Mouse (Mus musculus): ENCODE results near the gene Gsta2. TPM values are rescaled to one million over a fixed set of nuclear protein-coding genes. Genes with fewer than 3 reads are reported as not detected.
"Not testable (repeated sequence)": the region's sequence is repeated elsewhere in the genome, so short reads cannot be mapped to it uniquely, and the experiment has no call there.

Gene Gsta2
- polyA plus RNA-seq, 1 experiment from 2014 or later, result not detected

DNA sequence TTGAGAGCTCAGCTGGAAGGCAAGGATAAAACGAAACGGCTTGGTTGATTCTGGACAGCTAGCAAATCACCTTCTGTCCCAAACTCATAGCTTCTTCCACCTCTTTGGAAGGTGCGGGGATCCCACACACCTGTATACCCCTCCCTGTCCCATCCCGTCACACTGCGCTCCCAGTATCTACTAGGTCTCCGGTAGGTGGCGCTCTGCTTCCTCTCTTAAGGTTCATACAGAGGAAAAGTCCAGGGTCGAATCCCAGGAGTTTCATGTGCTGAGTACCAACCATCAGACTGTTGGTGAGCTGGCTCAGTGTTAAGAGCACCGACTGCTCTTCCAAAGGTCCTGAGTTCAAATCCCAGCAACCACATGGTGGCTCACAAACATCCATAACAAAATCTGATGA lies 2.5 kb upstream of the Gsta2 start:
- no peaks in the 10 kb centered on the region for H3K36me3 ChIP-seq (ENCODE audit: control insufficient read depth, insufficient read depth, low read length)
- H3K9ac ChIP-seq (ENCODE audit: low read depth, low read length), result no peak overlapping the region
- H3K27ac ChIP-seq (ENCODE audit: low read depth, low read length), result no peak overlapping the region
- no peak overlapping the region for H3K4me2 ChIP-seq (ENCODE audit: low read length)
- WGBS, result 13% methylated on average over 9 of the region's 9 CpGs
- no peaks in the 10 kb centered on the region for H3K9me3 ChIP-seq (ENCODE audit: control insufficient read depth, low read length)
- H3K27me3 ChIP-seq (replicated peaks; ENCODE audit: control insufficient read depth, insufficient read depth, low read length), result no peaks in the 10 kb centered on the region
- H3K4me1 ChIP-seq (ENCODE audit: control insufficient read depth, insufficient read depth, low read depth, low read length), result no peaks in the 10 kb centered on the region
- no peak overlapping the region for H3K4me3 ChIP-seq (ENCODE audit: low read length)
- peak; percentile 60; the same call in 1 of the 2 replicates for ATAC-seq

DNA sequence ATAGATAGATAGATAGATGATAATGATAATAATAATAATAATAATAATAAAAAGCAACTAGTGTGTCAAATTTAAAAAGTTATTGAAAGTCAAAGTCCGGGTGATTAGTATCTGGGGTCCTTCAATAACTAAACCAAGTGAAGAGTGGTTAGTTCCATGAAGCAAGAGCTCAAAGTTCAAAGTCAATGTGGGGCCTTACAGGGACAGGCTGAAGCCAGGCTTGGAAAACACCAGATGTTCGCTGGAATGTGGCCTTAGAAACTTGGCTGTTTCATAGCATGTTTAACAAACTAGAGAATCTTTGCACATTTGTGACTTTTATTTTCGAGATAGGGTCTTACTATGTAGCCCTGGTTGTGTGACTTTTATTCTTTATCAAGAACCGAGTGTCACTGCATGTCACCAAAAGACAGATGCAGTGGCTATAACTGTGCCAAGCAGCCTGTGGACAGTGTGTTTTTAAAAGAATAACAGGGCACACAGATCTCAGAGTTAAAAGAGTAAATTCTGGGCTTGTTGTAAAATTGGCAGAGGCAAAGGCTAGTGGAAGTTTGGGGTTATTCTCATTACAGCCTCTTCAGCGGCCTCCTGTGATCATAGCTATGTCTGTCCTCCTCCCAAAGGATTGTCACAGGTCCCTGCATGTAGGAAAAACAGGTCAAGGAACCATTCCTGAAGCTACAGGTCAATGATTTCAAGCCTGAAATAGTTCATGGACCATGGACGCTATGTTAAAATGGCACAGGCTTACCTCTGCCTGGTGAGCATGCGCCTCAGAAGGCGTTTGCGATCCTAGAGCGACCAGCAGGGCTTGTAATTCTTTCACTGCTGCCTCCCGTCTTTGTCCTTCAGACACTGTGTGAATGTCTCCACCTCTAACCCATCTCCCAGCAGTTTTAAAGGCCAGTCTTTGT lies 666 bp downstream of the Gsta2 start:
- WGBS, result 81% methylated on average over 11 of the region's 11 CpGs
- Histone ChIP-seq H3K9ac (ENCODE audit: low read depth, low read length) (no peak overlapping the region), H3K4me3 (ENCODE audit: low read length) (no peak overlapping the region), H3K27me3 (replicated peaks; ENCODE audit: control insufficient read depth, insufficient read depth, low read length) (no peaks in the 10 kb centered on the region), H3K27ac (ENCODE audit: low read depth, low read length) (no peak overlapping the region), H3K36me3 (ENCODE audit: control insufficient read depth, insufficient read depth, low read length) (no peaks in the 10 kb centered on the region), H3K4me1 (ENCODE audit: control insufficient read depth, insufficient read depth, low read depth, low read length) (no peaks in the 10 kb centered on the region), H3K9me3 (ENCODE audit: control insufficient read depth, low read length) (no peaks in the 10 kb centered on the region), H3K4me2 (ENCODE audit: low read length) (no peak overlapping the region)
- no peak for ATAC-seq

DNA sequence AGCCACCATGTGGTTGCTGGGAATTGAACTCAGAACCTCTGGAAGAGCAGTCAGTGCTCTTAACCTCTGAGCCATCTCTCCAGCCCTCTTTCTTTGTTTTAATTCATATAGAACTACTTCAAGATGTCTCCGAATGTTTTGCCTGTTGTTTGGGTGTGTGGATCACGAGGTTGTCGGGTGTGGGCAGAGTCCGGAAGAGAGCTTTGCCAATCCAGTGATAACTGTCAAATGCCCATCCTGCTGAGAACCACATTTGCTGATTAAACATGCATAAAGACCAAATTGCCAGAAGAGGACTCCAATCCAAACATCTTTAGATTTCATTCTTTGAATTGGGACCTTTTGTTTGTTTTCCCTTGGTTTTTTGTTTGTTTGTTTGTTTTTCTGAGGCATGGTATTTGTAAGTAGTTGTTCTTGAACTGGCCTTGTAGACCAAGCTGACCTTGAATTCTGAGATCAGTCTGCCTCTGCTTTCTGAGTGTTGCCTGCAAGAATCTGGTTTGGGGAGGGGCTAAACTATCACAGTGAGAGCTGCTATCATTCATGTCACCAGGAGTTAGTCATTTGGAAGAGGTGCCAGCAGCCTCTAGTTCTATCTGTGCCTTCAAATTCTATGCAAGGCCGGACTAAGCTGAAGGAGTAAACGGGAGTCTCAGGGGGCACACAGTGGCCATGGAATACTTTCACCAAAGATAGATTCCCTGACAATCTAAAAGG lies 3.9 kb downstream of the Gsta2 start:
- Histone ChIP-seq H3K4me1 (ENCODE audit: control insufficient read depth, insufficient read depth, low read depth, low read length) (no peaks in the 10 kb centered on the region), H3K27me3 (replicated peaks; ENCODE audit: control insufficient read depth, insufficient read depth, low read length) (no peaks in the 10 kb centered on the region), H3K4me3 (ENCODE audit: low read length) (no peak overlapping the region), H3K9ac (ENCODE audit: low read depth, low read length) (no peak overlapping the region), H3K36me3 (ENCODE audit: control insufficient read depth, insufficient read depth, low read length) (no peaks in the 10 kb centered on the region), H3K4me2 (ENCODE audit: low read length) (no peak overlapping the region), H3K9me3 (ENCODE audit: control insufficient read depth, low read length) (no peaks in the 10 kb centered on the region), H3K27ac (ENCODE audit: low read depth, low read length) (no peak overlapping the region)
- WGBS, result 84% methylated on average over 6 of the region's 6 CpGs
- ATAC-seq, result no peak

DNA sequence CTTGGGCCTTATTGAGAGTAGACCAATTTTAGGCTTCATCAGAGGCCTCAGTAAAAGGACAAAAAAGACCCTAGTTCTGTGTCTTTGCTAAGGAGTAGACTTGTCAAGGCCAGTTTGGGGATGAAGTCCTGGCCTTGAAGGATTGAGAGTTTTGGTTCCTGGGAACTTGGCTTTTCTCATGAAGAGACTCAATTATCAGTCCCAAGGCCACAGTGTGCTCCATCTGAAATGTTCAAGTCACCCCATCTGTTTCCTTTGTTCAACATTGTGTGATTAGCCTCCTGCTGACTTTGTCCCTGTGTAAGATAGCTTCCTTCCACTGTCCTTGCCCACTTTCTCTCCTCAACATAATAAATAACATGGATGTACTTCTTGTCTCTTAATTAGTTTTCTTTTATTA lies 5.6 kb downstream of the Gsta2 start:
- not testable (repeated sequence) for H3K9ac ChIP-seq (ENCODE audit: low read depth, low read length); H3K9me3 ChIP-seq (ENCODE audit: control insufficient read depth, low read length); H3K27ac ChIP-seq (ENCODE audit: low read depth, low read length); H3K4me2 ChIP-seq (ENCODE audit: low read length); H3K27me3 ChIP-seq (replicated peaks; ENCODE audit: control insufficient read depth, insufficient read depth, low read length); ATAC-seq; H3K4me3 ChIP-seq (ENCODE audit: low read length); H3K36me3 ChIP-seq (ENCODE audit: control insufficient read depth, insufficient read depth, low read length); H3K4me1 ChIP-seq (ENCODE audit: control insufficient read depth, insufficient read depth, low read depth, low read length)

DNA sequence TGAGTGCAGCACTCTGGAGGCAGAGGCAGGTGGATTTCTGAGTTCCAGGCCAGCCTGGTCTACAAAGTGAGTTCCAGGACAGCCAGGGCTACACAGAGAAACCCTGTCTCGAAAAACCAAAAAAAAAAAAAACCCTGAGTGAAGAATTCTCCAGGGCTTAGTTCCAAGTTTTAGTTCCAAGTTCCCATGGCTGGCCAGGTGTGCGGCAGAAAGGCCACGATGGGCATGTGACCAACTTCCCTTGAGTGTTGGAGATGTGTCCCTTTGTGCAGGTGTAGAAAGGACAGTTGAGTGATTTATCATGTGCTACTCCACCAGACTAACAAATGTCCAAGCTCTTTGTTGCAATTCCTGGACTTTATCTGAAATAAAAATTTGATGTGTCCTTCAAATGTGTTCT lies 6.4 kb downstream of the Gsta2 start:
- not testable (repeated sequence) for H3K9me3 ChIP-seq (ENCODE audit: control insufficient read depth, low read length); H3K4me1 ChIP-seq (ENCODE audit: control insufficient read depth, insufficient read depth, low read depth, low read length); H3K4me3 ChIP-seq (ENCODE audit: low read length); ATAC-seq; H3K27me3 ChIP-seq (replicated peaks; ENCODE audit: control insufficient read depth, insufficient read depth, low read length); H3K36me3 ChIP-seq (ENCODE audit: control insufficient read depth, insufficient read depth, low read length); H3K9ac ChIP-seq (ENCODE audit: low read depth, low read length); H3K27ac ChIP-seq (ENCODE audit: low read depth, low read length); H3K4me2 ChIP-seq (ENCODE audit: low read length)
- whole genome bisulfite sequencing, result 82% methylated on average over 3 of the region's 3 CpGs

DNA sequence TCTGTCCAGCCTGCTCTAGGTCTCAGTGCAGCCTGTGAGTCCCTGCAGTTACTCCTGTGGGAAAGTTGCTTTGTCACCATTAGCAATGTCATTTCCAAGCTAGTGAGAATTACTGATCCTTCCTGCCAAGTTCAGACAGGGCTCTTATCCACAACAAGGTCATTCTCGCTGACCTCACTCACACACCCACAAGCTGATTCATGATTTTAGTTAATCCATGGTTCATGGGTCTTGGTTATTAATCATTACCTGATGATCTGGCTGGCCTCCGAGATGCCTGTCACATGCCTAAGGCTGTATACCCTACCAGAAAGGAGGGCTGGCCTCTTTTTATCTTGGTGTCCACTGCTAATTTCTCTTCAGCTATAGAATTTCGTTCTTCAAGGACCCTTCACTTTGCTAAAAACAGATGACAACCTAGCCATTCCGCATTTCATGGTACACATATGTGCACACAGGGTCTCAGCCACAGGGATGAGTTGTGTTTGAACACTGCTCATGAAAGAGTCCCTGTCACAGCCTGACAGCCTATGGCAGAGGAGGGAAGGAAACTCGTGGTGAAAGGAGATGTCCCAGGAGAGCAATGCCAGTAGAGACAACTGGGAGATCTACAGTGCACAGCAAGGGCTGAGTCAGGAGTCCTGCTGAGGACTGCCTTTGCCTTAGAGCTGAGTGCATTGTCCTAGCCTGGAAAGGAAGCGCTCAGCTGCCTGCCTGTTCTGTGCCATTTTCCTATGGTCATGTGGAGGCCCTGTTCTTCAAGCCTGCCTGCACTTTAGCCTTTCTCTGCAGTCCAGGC lies 7.2 kb downstream of the Gsta2 start:
- H3K9me3 ChIP-seq (ENCODE audit: control insufficient read depth, low read length); H3K4me2 ChIP-seq (ENCODE audit: low read length); H3K4me3 ChIP-seq (ENCODE audit: low read length); H3K27ac ChIP-seq (ENCODE audit: low read depth, low read length); H3K9ac ChIP-seq (ENCODE audit: low read depth, low read length); ATAC-seq; H3K27me3 ChIP-seq (replicated peaks; ENCODE audit: control insufficient read depth, insufficient read depth, low read length); H3K4me1 ChIP-seq (ENCODE audit: control insufficient read depth, insufficient read depth, low read depth, low read length); H3K36me3 ChIP-seq (ENCODE audit: control insufficient read depth, insufficient read depth, low read length): not testable (repeated sequence)
- WGBS, result 70% methylated on average over 5 of the region's 6 CpGs

DNA sequence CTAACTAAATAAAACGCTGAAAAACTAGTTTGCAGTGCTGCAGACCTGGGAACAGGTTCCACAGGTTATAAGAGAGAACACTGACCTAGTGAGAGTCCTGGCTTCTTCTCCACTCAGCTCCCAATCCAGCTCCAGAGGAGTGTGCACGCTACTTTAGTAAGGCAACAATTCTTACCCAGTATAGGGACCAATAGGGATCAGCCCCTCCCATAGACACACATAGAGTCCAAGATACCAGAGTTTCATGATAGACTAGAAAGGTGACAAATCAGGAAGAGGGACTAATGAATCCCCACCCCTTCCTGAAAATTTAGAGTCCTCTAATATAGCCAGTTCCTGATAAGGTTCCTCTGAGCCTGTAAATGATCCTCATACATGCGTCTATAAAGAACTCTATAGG lies 8.6 kb downstream of the Gsta2 start:
- Histone ChIP-seq H3K9ac (ENCODE audit: low read depth, low read length) (no peak overlapping the region), H3K4me3 (ENCODE audit: low read length) (no peak overlapping the region), H3K9me3 (ENCODE audit: control insufficient read depth, low read length) (no peaks in the 10 kb centered on the region), H3K4me1 (ENCODE audit: control insufficient read depth, insufficient read depth, low read depth, low read length) (no peaks in the 10 kb centered on the region), H3K27ac (ENCODE audit: low read depth, low read length) (no peak overlapping the region), H3K36me3 (ENCODE audit: control insufficient read depth, insufficient read depth, low read length) (no peaks in the 10 kb centered on the region), H3K27me3 (replicated peaks; ENCODE audit: control insufficient read depth, insufficient read depth, low read length) (no peaks in the 10 kb centered on the region), H3K4me2 (ENCODE audit: low read length) (no peak overlapping the region)
- 88% methylated on average over 3 of the region's 3 CpGs for WGBS
- no peak for ATAC-seq

DNA sequence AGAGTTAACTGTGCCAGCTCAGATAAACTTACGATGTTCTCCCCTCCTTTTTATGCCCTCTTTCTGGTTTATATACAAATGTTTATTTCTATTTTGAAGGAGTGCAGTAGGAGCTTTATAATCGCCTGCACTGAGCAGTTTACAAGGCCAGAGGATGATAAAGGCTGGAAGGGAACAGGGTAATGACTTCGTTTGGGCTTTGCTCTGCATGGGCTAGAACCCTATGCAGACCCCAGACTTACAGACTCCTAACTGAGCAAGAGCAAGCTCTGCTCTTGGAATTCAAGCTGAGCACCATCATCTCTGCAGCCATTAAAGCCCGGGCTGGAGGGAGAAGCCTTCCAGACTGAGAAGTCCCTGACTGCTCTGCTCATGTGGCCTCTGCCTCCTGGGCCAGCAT lies 10.4 kb downstream of the Gsta2 start:
- not testable (repeated sequence) for H3K9me3 ChIP-seq (ENCODE audit: control insufficient read depth, low read length); ATAC-seq; H3K36me3 ChIP-seq (ENCODE audit: control insufficient read depth, insufficient read depth, low read length); H3K4me3 ChIP-seq (ENCODE audit: low read length); H3K27me3 ChIP-seq (replicated peaks; ENCODE audit: control insufficient read depth, insufficient read depth, low read length); H3K4me2 ChIP-seq (ENCODE audit: low read length); H3K4me1 ChIP-seq (ENCODE audit: control insufficient read depth, insufficient read depth, low read depth, low read length); H3K27ac ChIP-seq (ENCODE audit: low read depth, low read length); H3K9ac ChIP-seq (ENCODE audit: low read depth, low read length)
- 73% methylated on average over 4 of the region's 4 CpGs for WGBS

DNA sequence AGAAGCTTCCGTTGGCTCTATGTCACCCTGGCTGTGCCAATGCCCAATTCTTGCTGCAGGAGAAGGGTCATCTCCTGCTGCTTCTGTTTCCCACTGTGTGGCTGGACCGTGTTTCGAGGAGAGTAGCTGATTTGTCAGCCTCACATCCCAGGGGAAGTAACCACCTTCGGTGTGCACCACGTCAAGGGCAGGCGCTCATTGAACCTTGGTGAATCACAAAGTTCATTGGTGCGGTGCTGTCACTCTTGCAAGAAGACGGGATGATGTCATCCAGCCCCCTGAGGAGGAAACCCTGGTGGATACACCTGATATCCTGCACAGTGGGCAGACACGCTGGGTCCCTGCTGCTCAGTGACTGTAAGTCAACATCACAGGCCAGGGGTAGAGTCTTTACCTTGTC lies 12.5 kb downstream of the Gsta2 start:
- H3K4me1 ChIP-seq (ENCODE audit: control insufficient read depth, insufficient read depth, low read depth, low read length); ATAC-seq; H3K9me3 ChIP-seq (ENCODE audit: control insufficient read depth, low read length); H3K4me3 ChIP-seq (ENCODE audit: low read length); H3K4me2 ChIP-seq (ENCODE audit: low read length); H3K27ac ChIP-seq (ENCODE audit: low read depth, low read length); H3K27me3 ChIP-seq (replicated peaks; ENCODE audit: control insufficient read depth, insufficient read depth, low read length); H3K36me3 ChIP-seq (ENCODE audit: control insufficient read depth, insufficient read depth, low read length); H3K9ac ChIP-seq (ENCODE audit: low read depth, low read length): not testable (repeated sequence)
- 87% methylated on average over 9 of the region's 9 CpGs for WGBS

Measured in hindbrain, embryonic 16.5 days (tissue).